Mouse (Mus musculus) c-Kit-negative CD71-positive TER-119-positive erythroid progenitor cells, embryonic 14.5 days (primary cell): ENCODE data around the gene 1700015F17Rik.

Experiments
- DNase-seq: peaks from one replicate; pipeline ENCODE4 v3.0.0-alpha.2; 2013; ENCODE audit warnings: low read depth, low spot score

Gene 1700015F17Rik

GRCm38 (mm10) chr5:5479043-5479442 lies at the start of gene 1700015F17Rik:
Gene 1700015F17Rik, minus strand, starts transcription at chr5:5479143.
- no peak for DNase-seq

GRCm38 (mm10) chr5:5515411-5515810 lies 36.5 kb upstream of the 1700015F17Rik start:
- DNase-seq, result no peak

GRCm38 (mm10) chr5:5514196-5515076 lies 35.5 kb upstream of the 1700015F17Rik start, which contains the start of gene Cldn12:
Gene Cldn12, minus strand, starts transcription at chr5:5514958.
- no peak for DNase-seq

GRCm38 (mm10) chr5:5511401-5511800 lies 32.5 kb upstream of the 1700015F17Rik start:
- DNase-seq, result no peak

- no peak for DNase-seq
Observed at GRCm38 (mm10) chr5:5510989-5511388, 32.0 kb upstream of the 1700015F17Rik start.

GRCm38 (mm10) chr5:5510304-5510887 lies 31.5 kb upstream of the 1700015F17Rik start:
- DNase-seq, result no peak

- no peak for DNase-seq
Observed at GRCm38 (mm10) chr5:5508231-5508630, 29.3 kb upstream of the 1700015F17Rik start.

- DNase-seq, result no peak
Observed at GRCm38 (mm10) chr5:5507701-5508225, 28.8 kb upstream of the 1700015F17Rik start.

- DNase-seq, result no peak
Observed at GRCm38 (mm10) chr5:5504456-5504855, 25.5 kb upstream of the 1700015F17Rik start.

- no peak for DNase-seq
Observed at GRCm38 (mm10) chr5:5503381-5503780, 24.4 kb upstream of the 1700015F17Rik start.

GRCm38 (mm10) chr5:5501583-5501982 lies 22.6 kb upstream of the 1700015F17Rik start:
- no peak for DNase-seq

GRCm38 (mm10) chr5:5496393-5496792 lies 17.4 kb upstream of the 1700015F17Rik start:
- no peak for DNase-seq

GRCm38 (mm10) chr5:5495042-5495441 lies 16.1 kb upstream of the 1700015F17Rik start:
- DNase-seq, result no peak

GRCm38 (mm10) chr5:5494269-5495005 lies 15.5 kb upstream of the 1700015F17Rik start:
- DNase-seq, result no peak

- DNase-seq, result no peak
Observed at GRCm38 (mm10) chr5:5492163-5492562, 13.2 kb upstream of the 1700015F17Rik start.

GRCm38 (mm10) chr5:5486071-5486470 lies 7.1 kb upstream of the 1700015F17Rik start:
- no peak for DNase-seq

- DNase-seq, result no peak
Observed at GRCm38 (mm10) chr5:5483254-5483858, 4.4 kb upstream of the 1700015F17Rik start.

GRCm38 (mm10) chr5:5481662-5482061 lies 2.7 kb upstream of the 1700015F17Rik start:
- no peak for DNase-seq

- DNase-seq, result no peak
Observed at GRCm38 (mm10) chr5:5476133-5476532, 2.8 kb downstream of the 1700015F17Rik start.

GRCm38 (mm10) chr5:5465256-5465655 lies 13.7 kb downstream of the 1700015F17Rik start:
- no peak for DNase-seq

- DNase-seq, result no peak
Observed at GRCm38 (mm10) chr5:5431746-5432438, 47.1 kb downstream of the 1700015F17Rik start.
